Mouse (Mus musculus) stomach, embryonic 15.5 days (tissue): Measurements from ENCODE around the gene Rnaset2a. TPM values are rescaled to one million over a fixed set of nuclear protein-coding genes. Genes with fewer than 3 reads are reported as not detected.
"Not testable (repeated sequence)": the region's sequence is repeated elsewhere in the genome, so short reads cannot be mapped to it uniquely, and the experiment has no call there.

Experiments used
- ATAC-seq: fragments of 200-750 bp; cut with Nextera tagmentation; 2 replicates; pipeline ENCODE4 v1.8.0; 2017; ENCODE audit warnings: low read depth, moderate number of reproducible peaks, moderate TSS enrichment; ENCODE audit not compliant: insufficient read depth, low FRiP score
- H3K27ac ChIP-seq: fragments of 300-500 bp; sonication (generic); 2 replicates; pipeline ENCODE4 v1.5.1; 2015; ENCODE audit warnings: mild to moderate bottlenecking, inconsistent platforms
- H3K27me3 ChIP-seq: fragments of 300-500 bp; sonication (generic); replicated peaks from 2 replicates; pipeline ENCODE4 v1.6.1; 2015; ENCODE audit warnings: inconsistent platforms
- H3K36me3 ChIP-seq: fragments of 300-500 bp; sonication (generic); 2 replicates; pipeline ENCODE4 v1.6.1; 2015; ENCODE audit warnings: inconsistent platforms
- H3K4me1 ChIP-seq: fragments of 300-500 bp; sonication (generic); 2 replicates; pipeline ENCODE4 v1.6.1; 2015; ENCODE audit warnings: inconsistent platforms
- H3K4me2 ChIP-seq: fragments of 300-500 bp; sonication (generic); 2 replicates; pipeline ENCODE4 v1.6.1; 2015; ENCODE audit warnings: mild to moderate bottlenecking, inconsistent platforms
- H3K4me3 ChIP-seq: fragments of 300-500 bp; sonication (generic); replicated peaks from 2 replicates; pipeline ENCODE4 v1.5.1; 2015; ENCODE audit warnings: inconsistent platforms
- H3K9ac ChIP-seq: fragments of 300-500 bp; sonication (generic); 2 replicates; pipeline ENCODE4 v1.6.1; 2015; ENCODE audit warnings: inconsistent platforms
- H3K9me3 ChIP-seq: fragments of 300-500 bp; sonication (generic); 2 replicates; pipeline ENCODE4 v1.6.1; 2016; ENCODE audit warnings: inconsistent platforms
- WGBS: fragments of 180-500 bp; shearing (Covaris S2); methylation state at CpG from one replicate; pipeline ENCODE4 v1.1.7; 2015; 5-methylcytosine and 5-hydroxymethylcytosine counted together
- polyA plus RNA-seq: library from polyadenylated mRNA; unstranded; fragments of >200 nt; fragmentation: Nextera tagmentation; extraction: Ambion mirVana; gene quantifications from 2 replicates; pipeline ENCODE4 v1.2.1, GENCODE M21; 2015

Gene Rnaset2a
- polyA plus RNA-seq, 1 experiment from 2014 or later = 32.5 TPM

- not testable (repeated sequence) for H3K36me3 ChIP-seq, H3K4me1 ChIP-seq, H3K27me3 ChIP-seq, H3K9me3 ChIP-seq, H3K27ac ChIP-seq, H3K9ac ChIP-seq, ATAC-seq
- peak overlapping the region; percentile 53 for H3K4me3 ChIP-seq
- 0% methylated on average over 40 of the region's 42 CpGs for WGBS
- H3K4me2 ChIP-seq = peak overlapping the region; percentile 34
Observed at GRCm38 (mm10) chr17:8165608-8165945, 17.7 kb upstream of the Rnaset2a start.

- H3K4me2 ChIP-seq = peak within 1 kb of the TSS; percentile 47
- not testable (repeated sequence) for H3K36me3 ChIP-seq, H3K27me3 ChIP-seq, H3K9ac ChIP-seq, H3K27ac ChIP-seq, H3K4me1 ChIP-seq, H3K9me3 ChIP-seq
- peak within 1 kb of the TSS; percentile 53 for H3K4me3 ChIP-seq
- 1% methylated on average over 21 of the region's 55 CpGs for WGBS
- ATAC-seq = peak; percentile 98
Observed at GRCm38 (mm10) chr17:8164701-8165607, 17.1 kb upstream of the Rnaset2a start, which contains the start of gene Fgfr1op. Fgfr1op (plus strand) TSS chr17:8165501.

- H3K4me3 ChIP-seq, H3K9ac ChIP-seq, H3K27me3 ChIP-seq, H3K9me3 ChIP-seq, H3K4me2 ChIP-seq, ATAC-seq, H3K27ac ChIP-seq, H3K4me1 ChIP-seq, H3K36me3 ChIP-seq: not testable (repeated sequence)
- 57% methylated on average over 3 of the region's 3 CpGs for WGBS
Observed at GRCm38 (mm10) chr17:8160969-8161368, 13.1 kb upstream of the Rnaset2a start.

GRCm38 (mm10) chr17:8158627-8159026 is 10.7 kb upstream of the Rnaset2a start:
- H3K4me3 ChIP-seq, H3K9me3 ChIP-seq, H3K4me1 ChIP-seq, H3K27me3 ChIP-seq, H3K4me2 ChIP-seq, H3K27ac ChIP-seq, H3K9ac ChIP-seq, ATAC-seq, H3K36me3 ChIP-seq: not testable (repeated sequence)
- no CpG with 5 or more reads among the region's 1 CpGs for WGBS

GRCm38 (mm10) chr17:8155982-8156381 is 8.1 kb upstream of the Rnaset2a start:
- H3K9me3 ChIP-seq, ATAC-seq, H3K27me3 ChIP-seq, H3K36me3 ChIP-seq, H3K4me3 ChIP-seq, H3K9ac ChIP-seq, H3K27ac ChIP-seq, H3K4me1 ChIP-seq, H3K4me2 ChIP-seq: not testable (repeated sequence)
- WGBS = 100% methylated on average over 1 of the region's 8 CpGs

GRCm38 (mm10) chr17:8155010-8155409 is 7.1 kb upstream of the Rnaset2a start:
- not testable (repeated sequence) for H3K36me3 ChIP-seq, H3K27ac ChIP-seq, H3K9ac ChIP-seq, H3K4me2 ChIP-seq, H3K27me3 ChIP-seq, H3K4me1 ChIP-seq, H3K9me3 ChIP-seq, H3K4me3 ChIP-seq, ATAC-seq
- 86% methylated on average over 7 of the region's 7 CpGs for WGBS

GRCm38 (mm10) chr17:8146931-8147330 is 966 bp downstream of the Rnaset2a start:
- H3K9me3 ChIP-seq, H3K9ac ChIP-seq, ATAC-seq, H3K27me3 ChIP-seq, H3K4me1 ChIP-seq, H3K36me3 ChIP-seq, H3K27ac ChIP-seq: not testable (repeated sequence)
- WGBS = 22% methylated on average over 5 of the region's 5 CpGs
- Histone ChIP-seq H3K4me3 (peak overlapping the region; percentile 57), H3K4me2 (peak overlapping the region; percentile 50)

GRCm38 (mm10) chr17:8143802-8144673 is 3.9 kb downstream of the Rnaset2a start:
- not testable (repeated sequence) for H3K9me3 ChIP-seq, H3K27me3 ChIP-seq, H3K9ac ChIP-seq, H3K4me2 ChIP-seq, H3K27ac ChIP-seq, H3K36me3 ChIP-seq, H3K4me3 ChIP-seq, H3K4me1 ChIP-seq, ATAC-seq
- WGBS = 45% methylated on average over 13 of the region's 14 CpGs

- not testable (repeated sequence) for H3K9ac ChIP-seq, H3K4me1 ChIP-seq, H3K36me3 ChIP-seq, H3K9me3 ChIP-seq, H3K4me3 ChIP-seq, H3K27ac ChIP-seq, ATAC-seq, H3K4me2 ChIP-seq, H3K27me3 ChIP-seq
- WGBS = 91% methylated on average over 3 of the region's 3 CpGs
Observed at GRCm38 (mm10) chr17:8140210-8140609, 7.7 kb downstream of the Rnaset2a start.

- 95% methylated on average over 5 of the region's 5 CpGs for WGBS
Observed at GRCm38 (mm10) chr17:8138116-8138515, 9.8 kb downstream of the Rnaset2a start.

GRCm38 (mm10) chr17:8130849-8131248 is 17.0 kb downstream of the Rnaset2a start:
- not testable (repeated sequence) for ATAC-seq, H3K9ac ChIP-seq, H3K9me3 ChIP-seq, H3K27me3 ChIP-seq, H3K36me3 ChIP-seq, H3K27ac ChIP-seq, H3K4me2 ChIP-seq, H3K4me1 ChIP-seq, H3K4me3 ChIP-seq
- WGBS = no CpG with 5 or more reads among the region's 6 CpGs

More at GRCm38 (mm10) chr17:8138116-8138515, 9.8 kb downstream of the Rnaset2a start:
- H3K4me3 ChIP-seq, H3K4me1 ChIP-seq, H3K4me2 ChIP-seq, H3K27me3 ChIP-seq, ATAC-seq, H3K9ac ChIP-seq, H3K27ac ChIP-seq, H3K36me3 ChIP-seq, H3K9me3 ChIP-seq: not testable (repeated sequence)

GRCm38 (mm10) chr17:8129578-8129977 is 18.3 kb downstream of the Rnaset2a start:
- not testable (repeated sequence) for H3K9ac ChIP-seq, H3K9me3 ChIP-seq, H3K27ac ChIP-seq, H3K27me3 ChIP-seq, H3K4me3 ChIP-seq, ATAC-seq, H3K36me3 ChIP-seq, H3K4me1 ChIP-seq, H3K4me2 ChIP-seq
- WGBS = 78% methylated on average over 9 of the region's 9 CpGs
